Mouse (Mus musculus) yolk sac, embryonic 10.5 days (tissue): Measurements from ENCODE around the gene Gon7.

Source experiments
- DNase-seq: peaks from one replicate; pipeline ENCODE4 v3.0.0-alpha.2; 2017; ENCODE audit warnings: low spot score

Gene Gon7

DNA sequence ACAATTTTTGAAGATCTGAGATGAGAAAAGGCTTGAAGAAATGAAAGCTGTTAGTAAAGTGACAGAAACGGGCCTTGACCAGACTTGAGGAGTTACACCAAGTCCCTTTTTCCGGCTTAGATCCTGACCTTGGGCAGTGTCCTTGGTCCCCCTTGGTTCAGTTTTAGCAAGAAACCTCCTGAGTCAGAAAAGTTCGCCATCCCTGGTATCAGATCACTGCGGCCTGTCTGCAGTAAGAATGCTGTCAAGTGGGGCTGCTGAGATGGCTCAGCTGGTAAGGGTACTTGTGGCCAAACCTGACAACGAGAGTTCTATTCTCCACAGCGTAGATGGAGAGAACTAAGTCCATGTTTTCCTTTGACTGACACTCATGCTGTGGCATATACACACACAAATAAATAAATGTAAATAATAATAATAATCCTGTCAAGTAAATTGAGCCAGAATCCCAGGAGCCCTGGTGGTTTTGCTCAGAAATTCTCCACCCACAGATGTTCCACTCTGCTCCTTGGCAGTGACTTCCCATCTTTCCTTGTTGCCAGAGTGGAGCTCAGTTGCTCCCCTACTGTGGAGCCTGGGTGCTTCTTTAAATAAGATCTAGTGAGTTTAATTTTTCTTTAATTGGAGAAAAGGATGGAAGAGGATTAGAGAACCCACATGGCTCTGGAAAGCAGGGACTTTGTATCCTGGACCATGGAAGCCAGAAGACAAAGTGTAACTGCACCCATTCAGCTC lies 51.5 kb downstream of the Gon7 start:
- DNase-seq: no peak

DNA sequence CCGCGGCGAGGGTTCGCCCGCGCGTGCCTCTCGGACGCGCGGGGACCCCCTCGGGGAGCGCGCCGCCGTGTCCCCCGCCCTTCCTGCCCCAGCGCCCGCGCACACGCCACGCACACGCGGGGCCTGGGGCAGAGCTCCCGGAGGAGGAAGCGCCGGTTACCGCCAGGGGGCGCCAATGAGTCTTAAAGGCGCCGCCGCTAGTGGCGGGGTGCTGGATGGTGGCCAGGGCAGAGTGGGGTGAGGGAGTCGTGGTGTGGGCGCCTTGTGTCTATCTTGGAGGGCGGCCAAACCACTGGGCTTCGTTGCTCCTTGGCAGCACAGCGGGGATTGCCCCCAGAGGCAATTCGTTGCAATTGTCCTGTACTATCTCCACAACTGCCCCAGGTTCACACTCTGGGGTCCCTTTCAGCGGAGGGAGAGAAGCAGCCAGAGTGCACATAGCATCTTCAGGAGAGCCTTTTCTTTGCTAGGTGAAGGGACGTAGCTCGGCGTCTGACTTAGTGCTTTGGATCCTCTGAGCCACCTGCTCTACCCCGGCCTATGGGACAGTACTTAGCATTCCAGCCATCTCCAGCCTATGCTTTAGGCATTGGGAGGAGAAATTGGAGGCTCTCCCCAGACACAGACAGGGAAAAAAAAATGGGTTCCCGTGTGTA lies 52.3 kb downstream of the Gon7 start:
- DNase-seq: peak; percentile 61

DNA sequence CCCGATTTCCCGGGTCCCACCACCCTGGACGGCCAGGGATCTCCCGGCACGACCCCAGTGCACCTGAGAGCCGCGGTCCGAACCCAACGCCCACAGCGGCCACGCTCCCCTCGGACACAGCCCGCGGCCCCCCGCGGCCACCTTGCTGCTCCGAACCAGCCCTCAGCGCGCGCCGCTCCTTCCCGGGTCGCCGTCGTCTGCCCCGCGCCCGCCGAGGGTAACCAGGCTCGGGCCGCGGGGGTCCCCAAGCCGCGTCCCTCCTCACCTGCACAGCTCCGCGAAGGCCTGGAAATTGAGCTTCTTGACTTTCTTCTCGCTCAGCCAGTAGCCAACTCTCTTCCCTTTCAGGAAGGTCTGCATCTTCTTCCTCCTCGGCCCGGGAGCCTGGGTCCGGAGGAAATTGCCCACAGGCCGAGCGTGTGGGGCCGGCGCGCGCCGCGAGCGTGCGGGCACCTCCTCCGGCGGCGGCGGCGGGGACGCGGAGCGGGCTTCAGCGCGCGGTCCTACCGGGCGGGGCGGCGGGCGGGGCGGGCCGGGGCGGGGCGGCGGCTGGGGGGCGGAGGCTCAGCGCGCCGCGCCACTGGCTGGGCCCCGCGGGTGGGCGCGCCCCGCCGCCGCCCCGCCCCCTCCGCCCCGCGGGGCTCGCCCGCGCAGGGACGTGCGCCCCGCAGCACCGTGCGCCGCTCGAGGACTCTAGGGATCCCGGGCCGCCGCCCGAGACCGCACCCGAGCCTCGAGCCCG lies 53.0 kb downstream of the Gon7 start, which contains the start of gene Itpk1:
Gene Itpk1 (minus strand): TSS at position 474 of the 742 bp plus-strand sequence.
- DNase-seq: peak; percentile 63

DNA sequence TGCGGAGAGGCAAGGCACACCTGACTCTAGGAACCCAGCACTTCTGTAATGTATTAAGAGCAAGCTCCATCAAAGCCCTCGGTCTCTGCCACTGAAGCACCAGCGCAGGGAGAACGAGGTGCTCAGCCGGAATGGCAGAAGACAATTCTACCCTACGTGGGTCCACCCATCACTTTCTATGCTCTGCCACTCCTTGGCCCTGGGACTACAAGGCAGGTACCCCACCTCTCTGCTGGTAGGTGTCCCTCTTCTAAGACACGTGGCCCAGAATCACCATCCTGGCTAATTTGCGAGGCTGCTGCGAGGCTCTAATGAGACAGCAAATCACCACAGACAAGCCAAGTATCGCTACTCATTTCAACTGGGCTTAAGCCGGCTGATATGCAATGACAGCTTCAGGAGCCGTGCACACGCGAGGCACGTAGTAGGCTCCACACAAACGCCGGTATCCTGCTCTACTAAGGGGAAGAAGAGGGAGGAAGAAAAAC lies 53.6 kb downstream of the Gon7 start:
- DNase-seq: no peak

DNA sequence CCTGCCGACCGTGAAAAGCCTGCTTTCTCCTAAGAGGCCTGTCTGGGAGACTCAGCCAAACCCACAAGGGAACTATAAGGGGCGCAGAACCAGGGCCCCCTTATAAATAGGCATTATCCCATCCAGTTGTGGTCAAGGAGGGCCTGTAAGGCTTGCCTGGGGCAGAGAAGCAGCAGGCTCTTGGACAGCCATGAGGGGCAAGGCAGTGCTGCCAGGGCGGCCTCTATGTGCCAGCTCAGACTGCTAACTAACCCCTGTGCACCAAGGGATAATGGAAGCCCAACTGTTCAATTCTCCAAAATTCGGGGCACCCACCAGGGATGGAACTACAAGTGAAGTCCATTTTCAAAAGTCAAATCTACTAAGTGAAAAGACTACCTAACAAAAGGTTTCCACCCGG lies 54.2 kb downstream of the Gon7 start:
- DNase-seq: no peak
